Mouse (Mus musculus): Measurements from ENCODE around the gene D5Ertd579e. TPM values are rescaled to one million over a fixed set of nuclear protein-coding genes. Genes with fewer than 3 reads are reported as not detected.

The D5Ertd579e gene
- 145 and 356 TPM in 2 replicates for polyA plus RNA-seq (2012; ENCODE audit: insufficient read depth, insufficient read length, low replicate concordance, missing spikeins)

GRCm38 (mm10) chr5:36695461-36696231, at the start of gene D5Ertd579e:
TSS of gene D5Ertd579e (minus strand) at chr5:36696024.
- H3K4me3 ChIP-seq (ENCODE audit: insufficient read depth, low read depth, low read length): peak within 1 kb of the TSS; percentile 66
- peak; percentile 76 for TF ChIP-seq POLR2A (IDR thresholded peaks at IDR 0.05; ENCODE audit: insufficient read depth, low read depth, low read length)
- TF ChIP-seq CTCF (IDR thresholded peaks at IDR 0.05; ENCODE audit: insufficient read depth, low read depth, low read length): no peak
- peak within 1 kb of the TSS; percentile 94 for H3K27ac ChIP-seq (ENCODE audit: insufficient read depth, low read depth, low read length)
- peaks cover 16% of the 10 kb centered on the region for H3K4me1 ChIP-seq (ENCODE audit: control insufficient read depth, insufficient read depth, low read length)
- WGBS: under 1% methylated on average over 104 of the region's 104 CpGs

DNA sequence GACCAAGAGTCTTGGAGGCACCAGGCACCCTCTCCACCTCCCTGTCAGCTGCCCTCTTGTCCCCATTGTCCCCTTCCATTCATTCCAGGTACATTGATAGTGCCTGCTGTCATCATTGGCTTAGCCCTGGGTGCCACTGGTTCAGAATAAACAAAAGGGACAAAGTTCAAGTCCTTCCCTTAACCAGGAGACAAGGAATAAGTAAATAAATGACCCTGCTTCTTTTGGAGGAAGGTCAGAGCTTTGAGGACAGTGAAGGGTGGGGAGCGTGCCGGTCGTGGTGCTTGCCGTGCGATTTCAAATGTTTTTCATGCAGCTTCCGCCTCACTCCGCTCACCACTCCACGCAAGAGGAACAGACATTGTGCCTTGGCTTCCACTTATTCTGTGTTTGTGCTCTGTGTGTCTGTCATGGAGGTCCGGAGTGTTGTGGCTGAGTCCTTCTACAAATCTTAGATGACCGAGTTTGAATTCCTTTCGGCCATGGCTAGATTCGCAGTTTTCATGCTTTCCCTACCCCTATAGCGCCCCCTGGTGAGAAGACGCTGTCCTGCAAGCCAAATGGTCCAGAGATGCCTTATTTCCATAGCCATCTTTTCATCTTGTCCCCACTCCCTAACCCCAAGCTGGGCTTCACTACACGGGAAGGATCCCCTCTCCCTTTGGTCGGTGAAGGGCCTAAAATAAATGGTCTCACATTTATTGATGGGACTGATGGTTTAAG, 46.5 kb upstream of the D5Ertd579e start:
- no peak overlapping the region for H3K27ac ChIP-seq (ENCODE audit: insufficient read depth, low read depth, low read length)
- WGBS: 40% methylated on average over 16 of the region's 16 CpGs
- TF ChIP-seq CTCF (IDR thresholded peaks at IDR 0.05; ENCODE audit: insufficient read depth, low read depth, low read length): peak; percentile 48
- no peak for TF ChIP-seq POLR2A (IDR thresholded peaks at IDR 0.05; ENCODE audit: insufficient read depth, low read depth, low read length)
- H3K4me1 ChIP-seq (ENCODE audit: control insufficient read depth, insufficient read depth, low read length): peaks cover 12% of the 10 kb centered on the region; the same call in 1 of the 2 replicates
- no peak overlapping the region for H3K4me3 ChIP-seq (ENCODE audit: insufficient read depth, low read depth, low read length)

GRCm38 (mm10) chr5:36739829-36740228, 44.0 kb upstream of the D5Ertd579e start:
- no peak for TF ChIP-seq POLR2A (IDR thresholded peaks at IDR 0.05; ENCODE audit: insufficient read depth, low read depth, low read length)
- TF ChIP-seq CTCF (IDR thresholded peaks at IDR 0.05; ENCODE audit: insufficient read depth, low read depth, low read length): no peak

GRCm38 (mm10) chr5:36738799-36739615, 43.2 kb upstream of the D5Ertd579e start:
- no peak overlapping the region for H3K27ac ChIP-seq (ENCODE audit: insufficient read depth, low read depth, low read length)
- TF ChIP-seq CTCF (IDR thresholded peaks at IDR 0.05; ENCODE audit: insufficient read depth, low read depth, low read length) (no peak), POLR2A (IDR thresholded peaks at IDR 0.05; ENCODE audit: insufficient read depth, low read depth, low read length) (no peak)
- H3K4me3 ChIP-seq (ENCODE audit: insufficient read depth, low read depth, low read length): no peak overlapping the region
- H3K4me1 ChIP-seq (ENCODE audit: control insufficient read depth, insufficient read depth, low read length): peaks cover 9% of the 10 kb centered on the region; the same call in 1 of the 2 replicates
- WGBS: 48% methylated on average over 16 of the region's 16 CpGs

More at GRCm38 (mm10) chr5:36739829-36740228, 44.0 kb upstream of the D5Ertd579e start:
- no peak overlapping the region for H3K27ac ChIP-seq (ENCODE audit: insufficient read depth, low read depth, low read length)
- H3K4me1 ChIP-seq (ENCODE audit: control insufficient read depth, insufficient read depth, low read length): peaks cover 9% of the 10 kb centered on the region; the same call in 1 of the 2 replicates
- no peak overlapping the region for H3K4me3 ChIP-seq (ENCODE audit: insufficient read depth, low read depth, low read length)
- WGBS: 69% methylated on average over 4 of the region's 4 CpGs

- Histone ChIP-seq H3K4me3 (ENCODE audit: insufficient read depth, low read depth, low read length) (no peak overlapping the region), H3K4me1 (ENCODE audit: control insufficient read depth, insufficient read depth, low read length) (peaks cover 9% of the 10 kb centered on the region; the same call in 1 of the 2 replicates), H3K27ac (ENCODE audit: insufficient read depth, low read depth, low read length) (no peak overlapping the region)
- no peak for TF ChIP-seq POLR2A (IDR thresholded peaks at IDR 0.05; ENCODE audit: insufficient read depth, low read depth, low read length)
- no peak for TF ChIP-seq CTCF (IDR thresholded peaks at IDR 0.05; ENCODE audit: insufficient read depth, low read depth, low read length)
- WGBS: 84% methylated on average over 4 of the region's 4 CpGs
Observed at GRCm38 (mm10) chr5:36737765-36738164, 41.9 kb upstream of the D5Ertd579e start.

GRCm38 (mm10) chr5:36736009-36736408, 40.2 kb upstream of the D5Ertd579e start:
- 80% methylated on average over 8 of the region's 8 CpGs for WGBS

DNA sequence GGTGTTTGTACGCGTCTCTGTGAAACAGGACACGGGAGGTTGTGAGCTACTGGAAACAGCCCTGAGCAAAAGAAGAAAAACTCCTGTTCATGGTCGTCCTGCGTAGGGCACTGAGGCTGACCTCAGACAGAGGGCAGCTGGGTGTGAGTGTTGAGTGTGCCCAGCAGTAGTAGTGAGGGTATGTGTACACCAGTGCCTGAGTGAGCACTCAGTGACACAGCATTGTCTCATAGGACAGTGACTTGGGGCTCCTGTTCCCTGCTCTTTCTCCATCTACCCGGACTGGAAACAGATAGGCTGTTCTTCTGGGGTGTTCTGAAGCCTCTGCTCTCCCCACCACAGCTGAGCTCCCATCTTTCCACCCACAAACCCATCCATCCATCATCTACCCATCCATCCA, 39.3 kb upstream of the D5Ertd579e start:
- TF ChIP-seq CTCF (IDR thresholded peaks at IDR 0.05; ENCODE audit: insufficient read depth, low read depth, low read length) (no peak), POLR2A (IDR thresholded peaks at IDR 0.05; ENCODE audit: insufficient read depth, low read depth, low read length) (no peak)
- no peak overlapping the region for H3K27ac ChIP-seq (ENCODE audit: insufficient read depth, low read depth, low read length)
- no peak overlapping the region for H3K4me3 ChIP-seq (ENCODE audit: insufficient read depth, low read depth, low read length)
- 90% methylated on average over 6 of the region's 6 CpGs for WGBS
- H3K4me1 ChIP-seq (ENCODE audit: control insufficient read depth, insufficient read depth, low read length): 0 out of 2 replicates have a peak, but pooled peaks cover 7% of the 10 kb centered on the region

More at GRCm38 (mm10) chr5:36736009-36736408, 40.2 kb upstream of the D5Ertd579e start:
- Histone ChIP-seq H3K27ac (ENCODE audit: insufficient read depth, low read depth, low read length) (no peak overlapping the region), H3K4me3 (ENCODE audit: insufficient read depth, low read depth, low read length) (no peak overlapping the region), H3K4me1 (ENCODE audit: control insufficient read depth, insufficient read depth, low read length) (0 out of 2 replicates have a peak, but pooled peaks cover 7% of the 10 kb centered on the region)
- TF ChIP-seq CTCF (IDR thresholded peaks at IDR 0.05; ENCODE audit: insufficient read depth, low read depth, low read length) (no peak), POLR2A (IDR thresholded peaks at IDR 0.05; ENCODE audit: insufficient read depth, low read depth, low read length) (no peak)

- 80% methylated on average over 3 of the region's 3 CpGs for WGBS
- Histone ChIP-seq H3K27ac (ENCODE audit: insufficient read depth, low read depth, low read length) (no peak overlapping the region), H3K4me1 (ENCODE audit: control insufficient read depth, insufficient read depth, low read length) (peaks cover 4% of the 10 kb centered on the region; the same call in 1 of the 2 replicates), H3K4me3 (ENCODE audit: insufficient read depth, low read depth, low read length) (no peak overlapping the region)
- TF ChIP-seq CTCF (IDR thresholded peaks at IDR 0.05; ENCODE audit: insufficient read depth, low read depth, low read length) (no peak), POLR2A (IDR thresholded peaks at IDR 0.05; ENCODE audit: insufficient read depth, low read depth, low read length) (no peak)
Observed at GRCm38 (mm10) chr5:36733405-36733804, 37.6 kb upstream of the D5Ertd579e start.
